Mouse (Mus musculus): ENCODE measurements around the gene Tprkb.
"Not testable (repeated sequence)": the region's sequence is repeated elsewhere in the genome, so short reads cannot be mapped to it uniquely, and the experiment has no call there.

The Tprkb gene

GRCm38 (mm10) chr6:85915539-85916513 is 4.2 kb downstream of the Tprkb start, which contains the start of gene Nat8f1:
Nat8f1 (minus strand) TSS chr6:85915687.
- peak; percentile 84 to 87 for DNase-seq (ENCODE audit: low spot score in 2 of 2)

GRCm38 (mm10) chr6:85916596-85916995 is 4.9 kb downstream of the Tprkb start:
- no peak for DNase-seq (ENCODE audit: low spot score in 2 of 2)

GRCm38 (mm10) chr6:85918341-85918740 is 6.7 kb downstream of the Tprkb start:
- not testable (repeated sequence) for DNase-seq (ENCODE audit: low spot score in 2 of 2)

GRCm38 (mm10) chr6:85919401-85919800 is 7.7 kb downstream of the Tprkb start:
- DNase-seq (ENCODE audit: low spot score in 2 of 2) = no peak

GRCm38 (mm10) chr6:85923643-85924042 is 12.0 kb downstream of the Tprkb start:
- DNase-seq (ENCODE audit: low spot score in 2 of 2) = no peak

GRCm38 (mm10) chr6:85926709-85927108 is 15.0 kb downstream of the Tprkb start:
- no peak for DNase-seq (ENCODE audit: low spot score in 2 of 2)

- no peak for DNase-seq (ENCODE audit: low spot score in 2 of 2)
These were observed 16.1 kb downstream of the Tprkb start for GRCm38 (mm10) chr6:85927476-85928464.

GRCm38 (mm10) chr6:85929312-85929711 is 17.6 kb downstream of the Tprkb start:
- DNase-seq (ENCODE audit: low spot score in 2 of 2) = no peak

GRCm38 (mm10) chr6:85934047-85934446 is 22.4 kb downstream of the Tprkb start:
- no peak for DNase-seq (ENCODE audit: low spot score in 2 of 2)

- no peak for DNase-seq (ENCODE audit: low spot score in 2 of 2)
These were observed 24.0 kb downstream of the Tprkb start for GRCm38 (mm10) chr6:85935646-85936045.

GRCm38 (mm10) chr6:85936508-85937465 is 25.1 kb downstream of the Tprkb start:
- DNase-seq (ENCODE audit: low spot score in 2 of 2) = peak; percentile 82 to 83

GRCm38 (mm10) chr6:85938701-85939100 is 27.0 kb downstream of the Tprkb start:
- no peak for DNase-seq (ENCODE audit: low spot score in 2 of 2)

- no peak for DNase-seq (ENCODE audit: low spot score in 2 of 2)
These were observed 30.8 kb downstream of the Tprkb start for GRCm38 (mm10) chr6:85942469-85942868.

- no peak for DNase-seq (ENCODE audit: low spot score in 2 of 2)
These were observed 36.9 kb downstream of the Tprkb start for GRCm38 (mm10) chr6:85948549-85948948.

- DNase-seq (ENCODE audit: low spot score in 2 of 2) = no peak
These were observed 45.9 kb downstream of the Tprkb start for GRCm38 (mm10) chr6:85957581-85957980.

- peak; percentile 87 to 92 for DNase-seq (ENCODE audit: low spot score in 2 of 2)
These were observed 49.7 kb downstream of the Tprkb start, which contains the start of gene Dusp11 for GRCm38 (mm10) chr6:85961101-85962091. Dusp11 (minus strand) TSS chr6:85961667.

GRCm38 (mm10) chr6:85966081-85966480 is 54.4 kb downstream of the Tprkb start:
- not testable (repeated sequence) for DNase-seq (ENCODE audit: low spot score in 2 of 2)

- no peak for DNase-seq (ENCODE audit: low spot score in 2 of 2)
These were observed 55.0 kb downstream of the Tprkb start for GRCm38 (mm10) chr6:85966686-85967085.

GRCm38 (mm10) chr6:85969889-85970288 is 58.2 kb downstream of the Tprkb start:
- no peak for DNase-seq (ENCODE audit: low spot score in 2 of 2)

Data from urinary bladder, adult 18-20 months (tissue).